Mouse (Mus musculus): Measurements from ENCODE around the gene Lpo. TPM values are rescaled to one million over a fixed set of nuclear protein-coding genes. Genes with fewer than 3 reads are reported as not detected.
A peak's percentile ranks its signal among the peaks of the same experiment; 100 is the strongest.

Gene Lpo
- polyA plus RNA-seq, 1 experiment from 2014 or later, result not detected

- ATAC-seq (no peak), DNase-seq (ENCODE audit: low spot score) (no peak)
- no peak overlapping the region for H3K4me2 ChIP-seq (replicated peaks; ENCODE audit: low read depth, low read length)
- H3K27ac ChIP-seq (ENCODE audit: low read length), result no peak overlapping the region
- no peak overlapping the region for H3K4me3 ChIP-seq (ENCODE audit: low read depth, low read length)
- no peaks in the 10 kb centered on the region for H3K36me3 ChIP-seq (ENCODE audit: insufficient read depth, low read length)
- no peak overlapping the region for H3K9ac ChIP-seq (replicated peaks; ENCODE audit: low read depth)
- no peaks in the 10 kb centered on the region for H3K9me3 ChIP-seq (ENCODE audit: low read length)
- 77% methylated on average over 8 of the region's 8 CpGs for WGBS
- H3K4me1 ChIP-seq (ENCODE audit: insufficient read depth, low read depth, low read length), result no peaks in the 10 kb centered on the region
- H3K27me3 ChIP-seq (replicated peaks; ENCODE audit: insufficient read depth, low read length), result no peaks in the 10 kb centered on the region
- TF ChIP-seq EP300 (IDR thresholded peaks at IDR 0.05) (no peak), CTCF (IDR thresholded peaks at IDR 0.05) (no peak)
Measured at GRCm38 (mm10) chr11:87814831-87815230, 13.3 kb downstream of the Lpo start.

- Histone ChIP-seq H3K4me1 (ENCODE audit: insufficient read depth, low read depth, low read length) (no peaks in the 10 kb centered on the region), H3K4me2 (replicated peaks; ENCODE audit: low read depth, low read length) (no peak overlapping the region), H3K27me3 (replicated peaks; ENCODE audit: insufficient read depth, low read length) (no peaks in the 10 kb centered on the region), H3K9me3 (ENCODE audit: low read length) (no peaks in the 10 kb centered on the region), H3K9ac (replicated peaks; ENCODE audit: low read depth) (no peak overlapping the region), H3K27ac (ENCODE audit: low read length) (no peak overlapping the region), H3K4me3 (ENCODE audit: low read depth, low read length) (no peak overlapping the region), H3K36me3 (ENCODE audit: insufficient read depth, low read length) (no peaks in the 10 kb centered on the region)
- DNase-seq (ENCODE audit: low spot score) (no peak), ATAC-seq (no peak)
- WGBS, result 66% methylated on average over 4 of the region's 4 CpGs
- TF ChIP-seq CTCF (IDR thresholded peaks at IDR 0.05), result no peak
- TF ChIP-seq EP300 (IDR thresholded peaks at IDR 0.05), result no peak
Measured at GRCm38 (mm10) chr11:87811396-87811795, 16.7 kb downstream of the Lpo start.

- no peak overlapping the region for H3K4me2 ChIP-seq (replicated peaks; ENCODE audit: low read depth, low read length)
- ATAC-seq, result no peak
- WGBS, result 66% methylated on average over 7 of the region's 7 CpGs
- no peak for DNase-seq (ENCODE audit: low spot score)
- H3K9ac ChIP-seq (replicated peaks; ENCODE audit: low read depth), result no peak overlapping the region
- H3K27me3 ChIP-seq (replicated peaks; ENCODE audit: insufficient read depth, low read length), result no peaks in the 10 kb centered on the region
- no peaks in the 10 kb centered on the region for H3K36me3 ChIP-seq (ENCODE audit: insufficient read depth, low read length)
- no peaks in the 10 kb centered on the region for H3K4me1 ChIP-seq (ENCODE audit: insufficient read depth, low read depth, low read length)
- no peak for TF ChIP-seq EP300 (IDR thresholded peaks at IDR 0.05)
- no peak for TF ChIP-seq CTCF (IDR thresholded peaks at IDR 0.05)
- no peaks in the 10 kb centered on the region for H3K9me3 ChIP-seq (ENCODE audit: low read length)
- H3K4me3 ChIP-seq (ENCODE audit: low read depth, low read length), result no peak overlapping the region
- no peak overlapping the region for H3K27ac ChIP-seq (ENCODE audit: low read length)
Measured at GRCm38 (mm10) chr11:87808236-87808635, 19.9 kb downstream of the Lpo start.

GRCm38 (mm10) chr11:87807433-87807832, 20.7 kb downstream of the Lpo start:
- Histone ChIP-seq H3K9me3 (ENCODE audit: low read length) (no peaks in the 10 kb centered on the region), H3K27me3 (replicated peaks; ENCODE audit: insufficient read depth, low read length) (no peaks in the 10 kb centered on the region), H3K4me3 (ENCODE audit: low read depth, low read length) (no peak overlapping the region), H3K36me3 (ENCODE audit: insufficient read depth, low read length) (no peaks in the 10 kb centered on the region), H3K27ac (ENCODE audit: low read length) (no peak overlapping the region), H3K4me2 (replicated peaks; ENCODE audit: low read depth, low read length) (no peak overlapping the region), H3K9ac (replicated peaks; ENCODE audit: low read depth) (no peak overlapping the region), H3K4me1 (ENCODE audit: insufficient read depth, low read depth, low read length) (no peaks in the 10 kb centered on the region)
- WGBS, result 75% methylated on average over 6 of the region's 6 CpGs
- ATAC-seq (no peak), DNase-seq (ENCODE audit: low spot score) (no peak)
- TF ChIP-seq CTCF (IDR thresholded peaks at IDR 0.05), result no peak
- TF ChIP-seq EP300 (IDR thresholded peaks at IDR 0.05), result no peak

GRCm38 (mm10) chr11:87805448-87805847, 22.6 kb downstream of the Lpo start:
- ATAC-seq, result no peak
- no peak overlapping the region for H3K27ac ChIP-seq (ENCODE audit: low read length)
- H3K27me3 ChIP-seq (replicated peaks; ENCODE audit: insufficient read depth, low read length), result no peaks in the 10 kb centered on the region
- H3K4me3 ChIP-seq (ENCODE audit: low read depth, low read length), result no peak overlapping the region
- H3K4me1 ChIP-seq (ENCODE audit: insufficient read depth, low read depth, low read length), result no peaks in the 10 kb centered on the region
- no peaks in the 10 kb centered on the region for H3K36me3 ChIP-seq (ENCODE audit: insufficient read depth, low read length)
- DNase-seq (ENCODE audit: low spot score), result peak; percentile 11
- TF ChIP-seq CTCF (IDR thresholded peaks at IDR 0.05) (peak; percentile 65), EP300 (IDR thresholded peaks at IDR 0.05) (no peak)
- no peak overlapping the region for H3K4me2 ChIP-seq (replicated peaks; ENCODE audit: low read depth, low read length)
- 64% methylated on average over 1 of the region's 1 CpGs for WGBS
- no peaks in the 10 kb centered on the region for H3K9me3 ChIP-seq (ENCODE audit: low read length)
- no peak overlapping the region for H3K9ac ChIP-seq (replicated peaks; ENCODE audit: low read depth)

- TF ChIP-seq CTCF (IDR thresholded peaks at IDR 0.05), result peak; percentile 66
- no peak for TF ChIP-seq EP300 (IDR thresholded peaks at IDR 0.05)
- ATAC-seq (no peak), DNase-seq (ENCODE audit: low spot score) (peak; percentile 47)
- H3K9ac ChIP-seq (replicated peaks; ENCODE audit: low read depth), result no peak overlapping the region
- no peaks in the 10 kb centered on the region for H3K36me3 ChIP-seq (ENCODE audit: insufficient read depth, low read length)
- no peaks in the 10 kb centered on the region for H3K4me1 ChIP-seq (ENCODE audit: insufficient read depth, low read depth, low read length)
- H3K27ac ChIP-seq (ENCODE audit: low read length), result no peak overlapping the region
- no peaks in the 10 kb centered on the region for H3K9me3 ChIP-seq (ENCODE audit: low read length)
- no peak overlapping the region for H3K4me3 ChIP-seq (ENCODE audit: low read depth, low read length)
- 43% methylated on average over 14 of the region's 14 CpGs for WGBS
- no peak overlapping the region for H3K4me2 ChIP-seq (replicated peaks; ENCODE audit: low read depth, low read length)
- no peaks in the 10 kb centered on the region for H3K27me3 ChIP-seq (replicated peaks; ENCODE audit: insufficient read depth, low read length)
Measured at GRCm38 (mm10) chr11:87802621-87803020, 25.5 kb downstream of the Lpo start.

GRCm38 (mm10) chr11:87801711-87802275, 26.3 kb downstream of the Lpo start:
- WGBS, result 78% methylated on average over 22 of the region's 22 CpGs
- DNase-seq (ENCODE audit: low spot score), result no peak
- Histone ChIP-seq H3K36me3 (ENCODE audit: insufficient read depth, low read length) (no peaks in the 10 kb centered on the region), H3K27ac (ENCODE audit: low read length) (no peak overlapping the region), H3K9ac (replicated peaks; ENCODE audit: low read depth) (no peak overlapping the region), H3K4me3 (ENCODE audit: low read depth, low read length) (no peak overlapping the region), H3K9me3 (ENCODE audit: low read length) (no peaks in the 10 kb centered on the region), H3K4me1 (ENCODE audit: insufficient read depth, low read depth, low read length) (no peaks in the 10 kb centered on the region), H3K27me3 (replicated peaks; ENCODE audit: insufficient read depth, low read length) (no peaks in the 10 kb centered on the region), H3K4me2 (replicated peaks; ENCODE audit: low read depth, low read length) (no peak overlapping the region)
- ATAC-seq, result no peak
- no peak for TF ChIP-seq CTCF (IDR thresholded peaks at IDR 0.05)
- no peak for TF ChIP-seq EP300 (IDR thresholded peaks at IDR 0.05)
